Mouse (Mus musculus): ENCODE data around the gene Rfx4.

Rfx4 gene

GRCm38 (mm10) chr10:84910758-84911384, 155.0 kb downstream of the Rfx4 start:
- DNase-seq (ENCODE audit: low spot score) = no peak

- DNase-seq (ENCODE audit: low spot score) = no peak
Measured at GRCm38 (mm10) chr10:84913148-84913547, 157.3 kb downstream of the Rfx4 start.

- no peak for DNase-seq (ENCODE audit: low spot score)
Measured at GRCm38 (mm10) chr10:84915476-84915875, 159.6 kb downstream of the Rfx4 start.

GRCm38 (mm10) chr10:84916810-84917730, 161.2 kb downstream of the Rfx4 start, which contains the start of gene Ric8b:
TSS of gene Ric8b (plus strand) at chr10:84917616.
- peak; percentile 98 for DNase-seq (ENCODE audit: low spot score)

- no peak for DNase-seq (ENCODE audit: low spot score)
Measured at GRCm38 (mm10) chr10:84917731-84918095, 161.9 kb downstream of the Rfx4 start.

GRCm38 (mm10) chr10:84926336-84926735, 170.5 kb downstream of the Rfx4 start:
- DNase-seq (ENCODE audit: low spot score) = no peak

GRCm38 (mm10) chr10:84926885-84927284, 171.0 kb downstream of the Rfx4 start:
- no peak for DNase-seq (ENCODE audit: low spot score)

- no peak for DNase-seq (ENCODE audit: low spot score)
Measured at GRCm38 (mm10) chr10:84928465-84928864, 172.6 kb downstream of the Rfx4 start.

GRCm38 (mm10) chr10:84935553-84936209, 179.8 kb downstream of the Rfx4 start:
- DNase-seq (ENCODE audit: low spot score) = no peak

GRCm38 (mm10) chr10:84936832-84937515, 181.1 kb downstream of the Rfx4 start:
- DNase-seq (ENCODE audit: low spot score) = no peak

- DNase-seq (ENCODE audit: low spot score) = no peak
Measured at GRCm38 (mm10) chr10:84938094-84938820, 182.4 kb downstream of the Rfx4 start.

- DNase-seq (ENCODE audit: low spot score) = no peak
Measured at GRCm38 (mm10) chr10:84938886-84939285, 183.0 kb downstream of the Rfx4 start.

GRCm38 (mm10) chr10:84940356-84940755, 184.5 kb downstream of the Rfx4 start:
- DNase-seq (ENCODE audit: low spot score) = no peak

GRCm38 (mm10) chr10:84945692-84946091, 189.8 kb downstream of the Rfx4 start:
- no peak for DNase-seq (ENCODE audit: low spot score)

- DNase-seq (ENCODE audit: low spot score) = no peak
Measured at GRCm38 (mm10) chr10:84948970-84949683, 193.3 kb downstream of the Rfx4 start.

GRCm38 (mm10) chr10:84949684-84950010, 193.8 kb downstream of the Rfx4 start:
- DNase-seq (ENCODE audit: low spot score) = no peak

GRCm38 (mm10) chr10:84950384-84950783, 194.5 kb downstream of the Rfx4 start:
- no peak for DNase-seq (ENCODE audit: low spot score)

GRCm38 (mm10) chr10:84954236-84954635, 198.4 kb downstream of the Rfx4 start:
- DNase-seq (ENCODE audit: low spot score) = no peak
